ENCODE assay signal across 15 mouse cellular contexts in genomic region chr13:54912894-54913621, GRCm38 (mm10). TPM values are rescaled to one million over a fixed set of nuclear protein-coding genes. Genes with fewer than 3 reads are reported as not detected.
A peak's percentile ranks its signal among the peaks of the same experiment; 100 is the strongest.
DNase-seq lines count a peak whose midpoint lies in the region; ATAC-seq lines count a peak whose summit lies in the region.
"Had no signal": no experiment of that assay in that cellular context is flagged by ENCODE, and none has a peak within 500 bp of the region (broad histone marks: within the 10 kb centered on the region; RNA-seq: fewer than 3 reads in every experiment).

No protein-coding gene starts in this region.

- H3K9me3 ChIP-seq in forebrain, embryonic 16.5 days (ENCODE audit: control insufficient read depth, low read length): no peaks in the 10 kb centered on the region
- H3K9me3 ChIP-seq: embryonic facial prominence, embryonic 12.5 days; kidney, embryonic 15.5 days; liver, embryonic 13.5 days had no signal

- H3K36me3 ChIP-seq in forebrain, embryonic 16.5 days (ENCODE audit: control insufficient read depth, insufficient read depth): no peaks in the 10 kb centered on the region
- H3K36me3 ChIP-seq: embryonic facial prominence, embryonic 12.5 days; kidney, embryonic 15.5 days; liver, embryonic 13.5 days had no signal

- no peaks in the 10 kb centered on the region for H3K27me3 ChIP-seq in forebrain, embryonic 16.5 days (replicated peaks; ENCODE audit: control insufficient read depth, insufficient read depth, low read length)

- peak; percentile 34 for DNase-seq in layer of hippocampus, adult 9-11 months
- DNase-seq in layer of hippocampus, adult 9-10 months (ENCODE audit: low spot score): no peak
- DNase-seq in right cerebral cortex, adult 18-20 months: peak; percentile 13
- no peak for DNase-seq in right cerebral cortex, adult 2 months (ENCODE audit: low spot score in 2 of 2)
- no peak for DNase-seq in c-Kit-positive CD71-positive TER-119-positive erythroid progenitor cells, embryonic 14.5 days (ENCODE audit: low spot score)
- no peak for DNase-seq in adrenal gland, adult (ENCODE audit: inconsistent age in 2 of 2, low spot score in 1 of 2)
- DNase-seq: cerebellum, adult 9-10 months; heart, adult 2 months; heart, postnatal 36 days; liver, embryonic 13.5 days; right cerebral cortex, postnatal 4 days; thymus, postnatal 4 days had no signal

- ATAC-seq in forebrain, embryonic 16.5 days: peak; percentile 49; the same call in 1 of the 2 replicates

- no peak overlapping the region for H3K27ac ChIP-seq in forebrain, embryonic 16.5 days (ENCODE audit: low read length)
- H3K27ac ChIP-seq: embryonic facial prominence, embryonic 12.5 days; heart, adult 2 months; kidney, embryonic 15.5 days; liver, embryonic 13.5 days had no signal

- no peak overlapping the region for H3K9ac ChIP-seq in forebrain, embryonic 16.5 days (replicated peaks; ENCODE audit: low read depth, low read length)
- H3K9ac ChIP-seq: embryonic facial prominence, embryonic 12.5 days; kidney, embryonic 15.5 days; liver, embryonic 13.5 days had no signal

- H3K4me1 ChIP-seq in forebrain, embryonic 16.5 days (replicated peaks; ENCODE audit: control insufficient read depth, insufficient read depth, low read length): peaks cover 17% of the 10 kb centered on the region
- H3K4me1 ChIP-seq: liver, embryonic 13.5 days had no signal

- WGBS in forebrain, embryonic 16.5 days: 10% methylated on average over 16 of the region's 16 CpGs

- H3K4me3 ChIP-seq in forebrain, embryonic 16.5 days (replicated peaks; ENCODE audit: low read length): no peak overlapping the region
- H3K4me3 ChIP-seq: embryonic facial prominence, embryonic 12.5 days; heart, adult 2 months; kidney, embryonic 15.5 days; liver, embryonic 13.5 days had no signal

- H3K4me2 ChIP-seq in forebrain, embryonic 16.5 days (ENCODE audit: low read length): no peak overlapping the region
- H3K4me2 ChIP-seq: embryonic facial prominence, embryonic 12.5 days; liver, embryonic 13.5 days had no signal

RNA-seq across cellular contexts. Expression of gene Unc5a, which starts 36.2 kb away (rescaled TPM):
- 16.4 and 18.5 TPM in 2 replicates for polyA plus RNA-seq in forebrain, embryonic 16.5 days (2015; fragmentation: Nextera tagmentation; extraction: Ambion mirVana)

Comparison
In these comparisons a context has a peak if more than half of its experiments do, and no peak if none do; other contexts are left out.
1. DNase-seq: peak in layer of hippocampus, adult 9-11 months (single experiment) and right cerebral cortex, adult 18-20 months (single experiment); none in layer of hippocampus, adult 9-10 months (single experiment), right cerebral cortex, adult 2 months (0 of 2), c-Kit-positive CD71-positive TER-119-positive erythroid progenitor cells, embryonic 14.5 days (single experiment) and adrenal gland, adult (0 of 2).